Mouse (Mus musculus): ENCODE data around the gene Chd3.

GRCm38 (mm10) chr11:69398486-69399200 lies 29.4 kb upstream of the Chd3 start:
- TF ChIP-seq CTCF (IDR thresholded peaks at IDR 0.05; ENCODE audit: low read depth), result no peak
- TF ChIP-seq EP300 (IDR thresholded peaks at IDR 0.05; ENCODE audit: low read depth), result no peak

All from heart, postnatal 0 days (tissue).